Mouse (Mus musculus) adrenal gland, postnatal 0 days (tissue): ENCODE measurements around the gene Rwdd2a. TPM values are rescaled to one million over a fixed set of nuclear protein-coding genes. Genes with fewer than 3 reads are reported as not detected.

ENCODE experiments used
- polyA plus RNA-seq: library from polyadenylated mRNA; unstranded; fragments of >200 nt; fragmentation: Nextera tagmentation; extraction: Ambion mirVana; gene quantifications from 2 replicates; pipeline ENCODE4 v1.2.1, GENCODE M21; 2015

Rwdd2a gene
- 31.9 and 44.7 TPM in 2 replicates for polyA plus RNA-seq

GRCm38 (mm10) chr9:86571540-86572135 is at the start of gene Rwdd2a, which contains the start of gene Pgm3:
Rwdd2a (plus strand) TSS chr9:86571991.
Pgm3 (minus strand) TSS chr9:86571842.

Other genes with a start within 250 kb of the Rwdd2a start
- gene Ube2cbp, start 107.0 kb upstream of the Rwdd2a start, polyA plus RNA-seq = 2.4 and 3.7 TPM in 2 replicates
- 8.0 and 10.9 TPM in 2 replicates for gene Dop1a, start 104.8 kb upstream of the Rwdd2a start, polyA plus RNA-seq
- gene Pgm3, start 149 bp upstream of the Rwdd2a start, polyA plus RNA-seq = 23.8 and 47.7 TPM in 2 replicates
- gene Me1, start 124.0 kb downstream of the Rwdd2a start, polyA plus RNA-seq = 121 and 356 TPM in 2 replicates
- gene Prss35, start 171.7 kb downstream of the Rwdd2a start, polyA plus RNA-seq = 19.4 and 34.7 TPM in 2 replicates